Mouse (Mus musculus) lung, embryonic 15.5 days (tissue): ENCODE results near the gene Scnn1a. TPM values are rescaled to one million over a fixed set of nuclear protein-coding genes. Genes with fewer than 3 reads are reported as not detected.

Experiments
- ATAC-seq: fragments of 200-750 bp; cut with Nextera tagmentation; 2 replicates; pipeline ENCODE4 v1.8.0; 2017; ENCODE audit warnings: moderate number of reproducible peaks, borderline replicate concordance; ENCODE audit not compliant: low FRiP score, low TSS enrichment; ENCODE audit errors: extremely low read depth
- H3K27ac ChIP-seq: fragments of 300-500 bp; sonication (generic); 2 replicates; pipeline ENCODE4 v1.5.1; 2015; ENCODE audit warnings: moderate library complexity, mild to moderate bottlenecking, inconsistent platforms
- H3K27me3 ChIP-seq: fragments of 300-500 bp; sonication (generic); 2 replicates; pipeline ENCODE4 v1.6.1; 2015; ENCODE audit warnings: inconsistent platforms
- H3K36me3 ChIP-seq: fragments of 300-500 bp; sonication (generic); 2 replicates; pipeline ENCODE4 v1.6.1; 2015; ENCODE audit warnings: inconsistent platforms
- H3K4me1 ChIP-seq: fragments of 300-500 bp; sonication (generic); 2 replicates; pipeline ENCODE4 v1.6.1; 2015; ENCODE audit warnings: inconsistent platforms
- H3K4me2 ChIP-seq: fragments of 300-500 bp; sonication (generic); 2 replicates; pipeline ENCODE4 v1.6.1; 2015; ENCODE audit warnings: inconsistent platforms, mild to moderate bottlenecking, moderate library complexity
- H3K4me3 ChIP-seq: fragments of 300-500 bp; sonication (generic); 2 replicates; pipeline ENCODE4 v1.5.1; 2015; ENCODE audit warnings: mild to moderate bottlenecking, inconsistent platforms
- H3K9ac ChIP-seq: fragments of 300-500 bp; sonication (generic); 2 replicates; pipeline ENCODE4 v1.6.1; 2015; ENCODE audit warnings: inconsistent platforms
- H3K9me3 ChIP-seq: fragments of 300-500 bp; sonication (generic); 2 replicates; pipeline ENCODE4 v1.6.1; 2016; ENCODE audit warnings: inconsistent platforms
- WGBS: fragments of 180-500 bp; shearing (Covaris S2); methylation state at CpG from one replicate; pipeline ENCODE4 v1.1.7; 2015; 5-methylcytosine and 5-hydroxymethylcytosine counted together
- polyA plus RNA-seq: library from polyadenylated mRNA; unstranded; fragments of >200 nt; fragmentation: Nextera tagmentation; extraction: Ambion mirVana; gene quantifications from 2 replicates; pipeline ENCODE4 v1.2.1, GENCODE M21; 2015

The Scnn1a gene
- polyA plus RNA-seq, 1 experiment from 2014 or later, result 5.8 TPM

GRCm38 (mm10) chr6:125354352-125355151 is 34.1 kb downstream of the Scnn1a start:
- H3K27me3 ChIP-seq, result no peaks in the 10 kb centered on the region

GRCm38 (mm10) chr6:125355197-125355741 is 34.8 kb downstream of the Scnn1a start:
- no peak overlapping the region for H3K9ac ChIP-seq
- H3K27ac ChIP-seq, result peak overlapping the region; percentile 76
- 3% methylated on average over 10 of the region's 10 CpGs for WGBS
- H3K27me3 ChIP-seq, result no peaks in the 10 kb centered on the region
- no peaks in the 10 kb centered on the region for H3K9me3 ChIP-seq
- peak overlapping the region; percentile 8; the same call in 1 of the 2 replicates for H3K4me3 ChIP-seq
- ATAC-seq, result no peak
- H3K4me2 ChIP-seq, result peak overlapping the region; percentile 44
- H3K4me1 ChIP-seq, result peaks cover 59% of the 10 kb centered on the region
- H3K36me3 ChIP-seq, result peaks cover 33% of the 10 kb centered on the region

More at GRCm38 (mm10) chr6:125354352-125355151, 34.1 kb downstream of the Scnn1a start:
- 7% methylated on average over 14 of the region's 14 CpGs for WGBS
- Histone ChIP-seq H3K4me3 (peak overlapping the region; percentile 8; the same call in 1 of the 2 replicates), H3K4me1 (peaks cover 59% of the 10 kb centered on the region), H3K36me3 (peaks cover 26% of the 10 kb centered on the region), H3K27ac (peak overlapping the region; percentile 76), H3K9ac (peak overlapping the region; percentile 17), H3K4me2 (peak overlapping the region; percentile 44), H3K9me3 (no peaks in the 10 kb centered on the region)
- peak; percentile 19; the same call in 1 of the 2 replicates for ATAC-seq

- peaks cover 56% of the 10 kb centered on the region for H3K4me1 ChIP-seq
- H3K4me2 ChIP-seq, result no peak overlapping the region
- H3K27me3 ChIP-seq, result no peaks in the 10 kb centered on the region
- no peak overlapping the region; the same call in 1 of the 2 replicates for H3K27ac ChIP-seq
- no peaks in the 10 kb centered on the region for H3K9me3 ChIP-seq
- H3K4me3 ChIP-seq, result no peak overlapping the region
- H3K9ac ChIP-seq, result no peak overlapping the region
- H3K36me3 ChIP-seq, result peaks cover 43% of the 10 kb centered on the region
- WGBS, result 17% methylated on average over 8 of the region's 8 CpGs
- ATAC-seq, result no peak
These were observed 35.8 kb downstream of the Scnn1a start for GRCm38 (mm10) chr6:125356264-125356663.

GRCm38 (mm10) chr6:125357334-125357733 is 36.9 kb downstream of the Scnn1a start:
- H3K4me2 ChIP-seq, result no peak overlapping the region
- WGBS, result 87% methylated on average over 15 of the region's 15 CpGs
- no peak overlapping the region for H3K4me3 ChIP-seq
- H3K4me1 ChIP-seq, result peaks cover 54% of the 10 kb centered on the region
- H3K36me3 ChIP-seq, result peaks cover 53% of the 10 kb centered on the region
- H3K27ac ChIP-seq, result no peak overlapping the region
- no peaks in the 10 kb centered on the region for H3K9me3 ChIP-seq
- H3K27me3 ChIP-seq, result no peaks in the 10 kb centered on the region
- ATAC-seq, result no peak
- H3K9ac ChIP-seq, result no peak overlapping the region

GRCm38 (mm10) chr6:125359999-125360398 is 39.5 kb downstream of the Scnn1a start:
- H3K4me1 ChIP-seq, result peaks cover 40% of the 10 kb centered on the region
- no peak overlapping the region for H3K9ac ChIP-seq
- ATAC-seq, result no peak
- H3K36me3 ChIP-seq, result peaks cover 58% of the 10 kb centered on the region
- no peak overlapping the region for H3K4me2 ChIP-seq
- no peak overlapping the region for H3K4me3 ChIP-seq
- no peaks in the 10 kb centered on the region for H3K27me3 ChIP-seq
- no peaks in the 10 kb centered on the region for H3K9me3 ChIP-seq
- WGBS, result 47% methylated on average over 9 of the region's 9 CpGs
- H3K27ac ChIP-seq, result no peak overlapping the region

GRCm38 (mm10) chr6:125360846-125361245 is 40.4 kb downstream of the Scnn1a start:
- Histone ChIP-seq H3K27ac (no peak overlapping the region), H3K4me3 (no peak overlapping the region), H3K36me3 (peaks cover 58% of the 10 kb centered on the region), H3K9ac (no peak overlapping the region), H3K9me3 (no peaks in the 10 kb centered on the region), H3K4me2 (no peak overlapping the region), H3K4me1 (peaks cover 31% of the 10 kb centered on the region), H3K27me3 (no peaks in the 10 kb centered on the region)
- no peak for ATAC-seq
- WGBS, result 77% methylated on average over 9 of the region's 9 CpGs

- 0 out of 2 replicates have a peak, but pooled peaks have one; percentile 10 for ATAC-seq
- H3K4me3 ChIP-seq, result no peak overlapping the region
- no peak overlapping the region for H3K27ac ChIP-seq
- no peak overlapping the region for H3K4me2 ChIP-seq
- no peak overlapping the region for H3K9ac ChIP-seq
- peaks cover 23% of the 10 kb centered on the region; the same call in 1 of the 2 replicates for H3K4me1 ChIP-seq
- no peaks in the 10 kb centered on the region for H3K9me3 ChIP-seq
- WGBS, result 42% methylated on average over 38 of the region's 38 CpGs
- no peaks in the 10 kb centered on the region for H3K27me3 ChIP-seq
- peaks cover 58% of the 10 kb centered on the region for H3K36me3 ChIP-seq
These were observed 41.2 kb downstream of the Scnn1a start for GRCm38 (mm10) chr6:125361467-125362291.

- Histone ChIP-seq H3K9ac (no peak overlapping the region), H3K4me1 (peaks cover 26% of the 10 kb centered on the region), H3K27ac (no peak overlapping the region), H3K4me3 (no peak overlapping the region), H3K27me3 (no peaks in the 10 kb centered on the region), H3K4me2 (no peak overlapping the region), H3K36me3 (peaks cover 47% of the 10 kb centered on the region), H3K9me3 (no peaks in the 10 kb centered on the region)
- no peak; the same call in 1 of the 2 replicates for ATAC-seq
- 34% methylated on average over 15 of the region's 15 CpGs for WGBS
These were observed 42.6 kb downstream of the Scnn1a start for GRCm38 (mm10) chr6:125363021-125363420.

GRCm38 (mm10) chr6:125363451-125364242 is 43.2 kb downstream of the Scnn1a start:
- peaks cover 40% of the 10 kb centered on the region for H3K36me3 ChIP-seq
- no peaks in the 10 kb centered on the region for H3K27me3 ChIP-seq
- peaks cover 31% of the 10 kb centered on the region for H3K4me1 ChIP-seq
- WGBS, result 28% methylated on average over 23 of the region's 23 CpGs
- H3K27ac ChIP-seq, result no peak overlapping the region
- no peak for ATAC-seq
- H3K4me2 ChIP-seq, result no peak overlapping the region
- H3K4me3 ChIP-seq, result no peak overlapping the region
- H3K9me3 ChIP-seq, result no peaks in the 10 kb centered on the region
- no peak overlapping the region for H3K9ac ChIP-seq

- no peak overlapping the region for H3K9ac ChIP-seq
- H3K4me2 ChIP-seq, result no peak overlapping the region
- ATAC-seq, result peak; percentile 9; the same call in 1 of the 2 replicates
- no peak overlapping the region for H3K4me3 ChIP-seq
- H3K27me3 ChIP-seq, result no peaks in the 10 kb centered on the region
- 2% methylated on average over 8 of the region's 8 CpGs for WGBS
- H3K9me3 ChIP-seq, result no peaks in the 10 kb centered on the region
- peaks cover 32% of the 10 kb centered on the region for H3K36me3 ChIP-seq
- H3K4me1 ChIP-seq, result peaks cover 33% of the 10 kb centered on the region
- no peak overlapping the region for H3K27ac ChIP-seq
These were observed 44.0 kb downstream of the Scnn1a start for GRCm38 (mm10) chr6:125364448-125364847.

GRCm38 (mm10) chr6:125365522-125365921 is 45.1 kb downstream of the Scnn1a start:
- 78% methylated on average over 5 of the region's 5 CpGs for WGBS
- no peaks in the 10 kb centered on the region for H3K9me3 ChIP-seq
- no peak overlapping the region for H3K4me2 ChIP-seq
- H3K27ac ChIP-seq, result no peak overlapping the region
- no peak for ATAC-seq
- H3K4me3 ChIP-seq, result no peak overlapping the region
- H3K4me1 ChIP-seq, result peaks cover 33% of the 10 kb centered on the region
- H3K9ac ChIP-seq, result no peak overlapping the region
- no peaks in the 10 kb centered on the region for H3K27me3 ChIP-seq
- peaks cover 23% of the 10 kb centered on the region for H3K36me3 ChIP-seq
